32 mouse cellular contexts compared by ENCODE assay signal in genomic region chr17:43266636-43267035, GRCm38 (mm10). TPM values are rescaled to one million over a fixed set of nuclear protein-coding genes. Genes with fewer than 3 reads are reported as not detected.
DNase-seq lines count a peak whose midpoint lies in the region; ATAC-seq lines count a peak whose summit lies in the region.
"Had no signal": no experiment of that assay in that cellular context is flagged by ENCODE, and none has a peak within 500 bp of the region (broad histone marks: within the 10 kb centered on the region; RNA-seq: fewer than 3 reads in every experiment).

No protein-coding gene starts in this region.

- peak; percentile 27 for DNase-seq in kidney, postnatal 10 days
- no peak for DNase-seq in kidney, adult 11 months
- peak; percentile 27 for DNase-seq in thymus, postnatal 4 days
- DNase-seq in thymus, postnatal 25 days, result no peak
- peak; percentile 9 for DNase-seq in splenic B cell, adult 2 months (ENCODE audit: low read depth, low spot score)
- no peak for DNase-seq in cerebellum, adult 11-12 months
- DNase-seq: adrenal gland, postnatal 25 days; cerebellum, adult 18-20 months; cerebellum, postnatal 10 days; gastrocnemius, adult 2 months; gastrocnemius, postnatal 36 days; heart, adult 2 months; heart, postnatal 10 days; kidney, postnatal 14 days; layer of hippocampus, adult 9-11 months; liver, embryonic 13.5 days; lung, adult 2 months; lung, postnatal 10 days; right cerebral cortex, postnatal 14 days had no signal

- no peak for ATAC-seq in inflammation-experienced regulatory T-cells, adult 6 months
- ATAC-seq: forebrain, embryonic 16.5 days; Patski had no signal

- no peaks in the 10 kb centered on the region for H3K36me3 ChIP-seq in splenic B cell, adult 2 months (ENCODE audit: control insufficient read depth, insufficient read depth, low read length, poor library complexity, severe bottlenecking)
- H3K36me3 ChIP-seq: heart, embryonic 13.5 days; limb, embryonic 12.5 days; liver, embryonic 13.5 days; midbrain, embryonic 13.5 days; stomach, embryonic 15.5 days had no signal

- no peaks in the 10 kb centered on the region for H3K27me3 ChIP-seq in splenic B cell, adult 2 months (ENCODE audit: control insufficient read depth, insufficient read depth, low read length, poor library complexity, severe bottlenecking)
- H3K27me3 ChIP-seq: heart, embryonic 13.5 days; limb, embryonic 12.5 days; liver, embryonic 13.5 days; midbrain, embryonic 13.5 days; Patski; stomach, embryonic 15.5 days had no signal

RNA-seq across cellular contexts. Expression of gene Adgrf1, which starts 3.5 kb away (rescaled TPM):
- polyA plus RNA-seq in inflammation-experienced regulatory T-cells, adult 6 months (2017; shearing (Covaris generic)), result not detected
- polyA plus RNA-seq: embryonic facial prominence, embryonic 14.5 days; erythroblast, embryonic 14.5 days; forebrain, embryonic 11.5 days; forebrain, embryonic 16.5 days; hindbrain, embryonic 14.5 days; limb, embryonic 12.5 days; lung, adult 2 months; midbrain, embryonic 13.5 days; neural tube, embryonic 14.5 days; thymus, postnatal 0 days had no signal

Comparison
In these comparisons a context has a peak if more than half of its experiments do, and no peak if none do; other contexts are left out.
1. DNase-seq: peak in kidney, postnatal 10 days (single experiment), thymus, postnatal 4 days (single experiment) and splenic B cell, adult 2 months (single experiment); none in kidney, adult 11 months (single experiment), thymus, postnatal 25 days (single experiment) and cerebellum, adult 11-12 months (single experiment).